Mouse (Mus musculus): Measurements from ENCODE around the gene Fam216a. TPM values are rescaled to one million over a fixed set of nuclear protein-coding genes. Genes with fewer than 3 reads are reported as not detected.
A peak's percentile ranks its signal among the peaks of the same experiment; 100 is the strongest.

Fam216a gene
- polyA plus RNA-seq, 1 experiment from 2014 or later, result 139 TPM

DNA sequence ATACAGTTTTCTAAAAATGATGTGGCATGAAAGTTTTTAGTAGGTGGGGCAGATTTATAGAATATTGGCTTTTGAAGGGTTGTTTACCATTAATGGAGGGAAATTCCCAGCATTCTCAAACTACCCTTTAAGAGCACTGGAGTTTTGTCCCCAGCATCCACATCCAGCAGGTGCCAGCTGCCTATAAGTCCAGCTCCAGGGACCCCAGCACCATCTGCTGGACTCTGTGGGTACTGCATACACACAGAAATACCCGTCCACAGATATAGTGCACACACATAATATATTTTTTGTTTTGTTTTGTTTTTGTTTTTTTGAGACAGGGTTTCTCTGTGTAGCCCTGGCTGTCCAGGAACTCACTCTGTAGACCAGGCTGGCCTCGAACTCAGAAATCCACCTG, 21.7 kb upstream of the Fam216a start:
- Histone ChIP-seq H3K4me3 (ENCODE audit: low read depth, low read length) (no peak overlapping the region), H3K4me2 (ENCODE audit: low read length) (no peak overlapping the region), H3K4me1 (ENCODE audit: control insufficient read depth, insufficient read depth, low read length) (peaks cover 9% of the 10 kb centered on the region), H3K9ac (ENCODE audit: low read depth, low read length) (no peak overlapping the region), H3K9me3 (replicated peaks; ENCODE audit: control insufficient read depth, low read length, poor library complexity, severe bottlenecking) (no peaks in the 10 kb centered on the region), H3K27me3 (ENCODE audit: control insufficient read depth, insufficient read depth, low read depth, low read length) (no peaks in the 10 kb centered on the region), H3K27ac (ENCODE audit: low read length) (no peak overlapping the region), H3K36me3 (ENCODE audit: control insufficient read depth, insufficient read depth, low read length) (peaks cover 13% of the 10 kb centered on the region)
- ATAC-seq, result no peak
- 50% methylated on average over 2 of the region's 2 CpGs for WGBS

DNA sequence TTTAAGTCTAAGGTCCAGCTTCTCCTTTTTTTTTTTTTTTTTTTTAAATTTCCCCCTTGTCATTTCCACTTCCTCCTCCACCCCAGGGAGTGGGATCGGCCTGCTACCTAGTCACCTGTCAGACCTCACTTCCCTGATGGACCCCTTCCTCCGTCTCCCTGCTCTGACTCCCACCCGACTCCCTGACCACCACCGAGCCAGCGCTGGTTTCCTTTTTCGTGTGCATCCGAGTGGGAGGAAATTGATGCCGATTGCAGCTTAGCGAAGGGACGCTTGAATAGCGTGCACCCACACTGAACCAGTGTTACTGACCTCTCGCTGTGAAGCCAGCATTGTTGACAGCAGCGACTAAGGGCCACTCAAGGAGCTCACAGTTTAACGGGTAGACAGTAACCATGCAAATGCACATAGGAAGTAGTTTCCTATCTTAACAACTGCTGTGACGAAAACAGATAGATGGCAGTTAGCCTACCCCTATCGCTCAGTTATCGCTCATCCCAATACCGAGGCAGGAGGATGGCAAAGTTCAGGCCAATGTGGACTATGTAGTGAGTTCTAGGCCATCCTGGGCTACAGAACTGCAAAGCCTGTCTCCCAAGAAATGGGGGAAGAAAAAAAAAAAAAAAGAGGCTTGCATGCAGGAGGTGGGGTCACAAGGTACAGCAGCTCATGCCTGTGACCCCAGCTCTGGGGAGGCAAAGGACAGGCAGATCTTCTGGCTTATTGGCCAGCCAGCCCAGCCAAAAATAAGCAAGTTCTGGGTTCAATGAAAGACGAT, 20.3 kb upstream of the Fam216a start:
- no peaks in the 10 kb centered on the region for H3K9me3 ChIP-seq (replicated peaks; ENCODE audit: control insufficient read depth, low read length, poor library complexity, severe bottlenecking)
- H3K9ac ChIP-seq (ENCODE audit: low read depth, low read length), result peak overlapping the region; percentile 86
- ATAC-seq, result peak; percentile 39; the same call in 1 of the 2 replicates

DNA sequence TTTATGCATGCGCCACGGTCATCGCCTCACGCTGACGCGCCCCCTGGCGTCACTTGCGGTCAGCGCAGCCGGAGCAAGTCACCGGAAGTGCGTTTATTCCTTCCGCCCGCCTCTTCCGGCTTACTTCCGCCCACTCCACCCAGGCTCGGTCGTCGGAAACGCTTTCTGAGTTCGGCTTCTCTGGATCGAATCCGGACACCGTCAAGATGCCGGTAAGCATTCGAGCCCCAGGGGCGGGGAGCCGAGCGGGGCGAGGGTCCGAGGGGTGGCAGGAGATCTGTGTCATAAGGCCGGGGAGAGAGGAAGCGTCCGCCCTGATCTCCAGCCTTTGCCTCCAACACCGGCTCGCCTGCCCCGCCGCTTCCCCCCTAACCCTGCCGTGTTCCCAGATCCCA, 19.6 kb upstream of the Fam216a start, which contains the start of gene Arpc3:
TSS of gene Arpc3 (plus strand) at position 93 of the 395 bp plus-strand sequence.
- Histone ChIP-seq H3K27ac (ENCODE audit: low read length) (peak within 1 kb of the TSS; percentile 69), H3K36me3 (ENCODE audit: control insufficient read depth, insufficient read depth, low read length) (peaks cover 3% of the 10 kb centered on the region), H3K4me1 (ENCODE audit: control insufficient read depth, insufficient read depth, low read length) (peaks cover 9% of the 10 kb centered on the region), H3K9ac (ENCODE audit: low read depth, low read length) (peak within 1 kb of the TSS; percentile 86), H3K27me3 (ENCODE audit: control insufficient read depth, insufficient read depth, low read depth, low read length) (no peaks in the 10 kb centered on the region), H3K4me2 (ENCODE audit: low read length) (peak within 1 kb of the TSS; percentile 81), H3K4me3 (ENCODE audit: low read depth, low read length) (peak within 1 kb of the TSS; percentile 73), H3K9me3 (replicated peaks; ENCODE audit: control insufficient read depth, low read length, poor library complexity, severe bottlenecking) (no peaks in the 10 kb centered on the region)
- WGBS, result under 1% methylated on average over 39 of the region's 39 CpGs
- peak; percentile 91 for ATAC-seq

More for the DNA sequence above, 20.3 kb upstream of the Fam216a start:
- Histone ChIP-seq H3K27me3 (ENCODE audit: control insufficient read depth, insufficient read depth, low read depth, low read length) (no peaks in the 10 kb centered on the region), H3K4me1 (ENCODE audit: control insufficient read depth, insufficient read depth, low read length) (peaks cover 9% of the 10 kb centered on the region), H3K27ac (ENCODE audit: low read length) (no peak overlapping the region), H3K4me2 (ENCODE audit: low read length) (peak overlapping the region; percentile 81), H3K36me3 (ENCODE audit: control insufficient read depth, insufficient read depth, low read length) (peaks cover 9% of the 10 kb centered on the region), H3K4me3 (ENCODE audit: low read depth, low read length) (peak overlapping the region; percentile 73)
- WGBS, result 15% methylated on average over 19 of the region's 19 CpGs

DNA sequence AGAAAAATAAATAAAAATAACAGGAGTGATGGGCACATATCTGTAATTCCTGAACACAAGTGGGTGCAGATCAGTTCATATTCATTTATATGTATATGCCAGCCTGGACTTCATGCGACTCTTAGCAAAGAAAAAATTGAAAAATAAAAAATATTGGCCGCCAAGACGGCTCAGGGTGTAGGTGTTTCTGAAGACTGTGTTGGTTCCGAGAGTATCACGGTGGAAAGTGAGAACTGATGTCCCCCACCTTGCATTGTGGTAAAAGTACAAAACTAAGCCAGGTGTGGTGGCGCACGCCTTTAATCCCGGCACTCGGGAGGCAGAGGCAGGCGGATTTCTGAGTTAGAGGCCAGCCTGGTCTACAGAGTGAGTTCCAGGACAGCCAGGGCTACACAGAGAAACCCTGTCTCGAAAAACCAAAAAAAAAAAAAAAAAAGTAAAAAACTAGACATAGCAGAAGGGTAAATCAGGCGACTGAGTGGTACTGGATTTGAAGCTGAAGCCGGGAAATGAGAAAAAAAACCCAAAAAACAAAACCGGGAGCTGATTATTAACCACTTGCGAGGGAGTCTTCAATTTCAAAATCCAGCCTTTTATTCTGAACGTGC, 19.1 kb upstream of the Fam216a start:
- Histone ChIP-seq H3K4me2 (ENCODE audit: low read length) (peak overlapping the region; percentile 39), H3K9me3 (replicated peaks; ENCODE audit: control insufficient read depth, low read length, poor library complexity, severe bottlenecking) (no peaks in the 10 kb centered on the region), H3K27me3 (ENCODE audit: control insufficient read depth, insufficient read depth, low read depth, low read length) (no peaks in the 10 kb centered on the region), H3K9ac (ENCODE audit: low read depth, low read length) (no peak overlapping the region), H3K4me1 (ENCODE audit: control insufficient read depth, insufficient read depth, low read length) (peaks cover 9% of the 10 kb centered on the region), H3K27ac (ENCODE audit: low read length) (peak overlapping the region; percentile 69; the same call in 1 of the 2 replicates), H3K4me3 (ENCODE audit: low read depth, low read length) (peak overlapping the region; percentile 73; the same call in 1 of the 2 replicates), H3K36me3 (ENCODE audit: control insufficient read depth, insufficient read depth, low read length) (no peaks in the 10 kb centered on the region)
- whole genome bisulfite sequencing, result 52% methylated on average over 15 of the region's 16 CpGs
- peak; percentile 38; the same call in 1 of the 2 replicates for ATAC-seq

DNA sequence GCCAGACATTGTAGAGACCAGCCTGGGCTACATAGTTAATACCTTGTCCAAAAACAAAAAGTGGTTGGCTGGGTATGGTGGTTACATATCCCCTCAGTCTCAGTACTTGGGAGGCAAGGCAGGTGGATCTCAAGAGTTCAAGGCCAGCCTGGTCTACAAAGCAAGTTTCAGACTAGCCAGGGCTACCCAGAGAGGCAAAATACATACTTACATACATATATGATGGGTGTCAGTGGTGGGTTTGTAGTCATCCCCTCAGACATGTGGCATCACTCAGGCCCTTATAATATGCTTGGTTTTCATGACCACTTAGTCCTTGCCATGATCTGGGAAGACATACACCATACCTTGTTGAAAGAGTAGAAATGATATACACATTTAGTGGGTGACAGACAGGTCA, 18.5 kb upstream of the Fam216a start:
- Histone ChIP-seq H3K27ac (ENCODE audit: low read length) (no peak overlapping the region), H3K4me2 (ENCODE audit: low read length) (no peak overlapping the region), H3K36me3 (ENCODE audit: control insufficient read depth, insufficient read depth, low read length) (no peaks in the 10 kb centered on the region), H3K27me3 (ENCODE audit: control insufficient read depth, insufficient read depth, low read depth, low read length) (no peaks in the 10 kb centered on the region), H3K4me1 (ENCODE audit: control insufficient read depth, insufficient read depth, low read length) (peaks cover 9% of the 10 kb centered on the region), H3K9ac (ENCODE audit: low read depth, low read length) (no peak overlapping the region), H3K4me3 (ENCODE audit: low read depth, low read length) (no peak overlapping the region), H3K9me3 (replicated peaks; ENCODE audit: control insufficient read depth, low read length, poor library complexity, severe bottlenecking) (no peaks in the 10 kb centered on the region)
- ATAC-seq, result no peak

DNA sequence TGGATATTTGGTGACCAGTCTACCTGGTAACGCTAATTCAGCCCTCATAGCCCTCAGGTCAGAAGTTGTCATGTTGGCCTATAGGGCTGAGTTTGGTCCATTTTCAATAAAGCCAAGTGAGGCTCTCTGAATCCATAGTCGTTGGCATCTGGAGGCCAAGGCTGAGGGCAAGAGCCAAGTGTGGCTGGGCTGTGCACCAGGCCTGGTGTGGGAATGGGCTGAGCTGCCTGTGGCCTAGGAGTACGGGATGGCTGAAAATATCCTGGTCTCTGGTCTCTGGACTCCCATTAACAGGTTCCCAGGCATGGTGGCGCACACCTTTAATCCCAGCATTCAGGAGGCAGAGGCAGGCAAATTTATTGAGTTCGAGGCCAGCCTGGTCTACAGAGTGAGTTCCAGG, 17.8 kb upstream of the Fam216a start:
- 87% methylated on average over 5 of the region's 5 CpGs for WGBS
- ATAC-seq, result no peak
- Histone ChIP-seq H3K27ac (ENCODE audit: low read length) (no peak overlapping the region), H3K27me3 (ENCODE audit: control insufficient read depth, insufficient read depth, low read depth, low read length) (no peaks in the 10 kb centered on the region), H3K9ac (ENCODE audit: low read depth, low read length) (no peak overlapping the region), H3K4me1 (ENCODE audit: control insufficient read depth, insufficient read depth, low read length) (peaks cover 9% of the 10 kb centered on the region), H3K4me3 (ENCODE audit: low read depth, low read length) (no peak overlapping the region), H3K4me2 (ENCODE audit: low read length) (no peak overlapping the region), H3K9me3 (replicated peaks; ENCODE audit: control insufficient read depth, low read length, poor library complexity, severe bottlenecking) (no peaks in the 10 kb centered on the region), H3K36me3 (ENCODE audit: control insufficient read depth, insufficient read depth, low read length) (no peaks in the 10 kb centered on the region)

DNA sequence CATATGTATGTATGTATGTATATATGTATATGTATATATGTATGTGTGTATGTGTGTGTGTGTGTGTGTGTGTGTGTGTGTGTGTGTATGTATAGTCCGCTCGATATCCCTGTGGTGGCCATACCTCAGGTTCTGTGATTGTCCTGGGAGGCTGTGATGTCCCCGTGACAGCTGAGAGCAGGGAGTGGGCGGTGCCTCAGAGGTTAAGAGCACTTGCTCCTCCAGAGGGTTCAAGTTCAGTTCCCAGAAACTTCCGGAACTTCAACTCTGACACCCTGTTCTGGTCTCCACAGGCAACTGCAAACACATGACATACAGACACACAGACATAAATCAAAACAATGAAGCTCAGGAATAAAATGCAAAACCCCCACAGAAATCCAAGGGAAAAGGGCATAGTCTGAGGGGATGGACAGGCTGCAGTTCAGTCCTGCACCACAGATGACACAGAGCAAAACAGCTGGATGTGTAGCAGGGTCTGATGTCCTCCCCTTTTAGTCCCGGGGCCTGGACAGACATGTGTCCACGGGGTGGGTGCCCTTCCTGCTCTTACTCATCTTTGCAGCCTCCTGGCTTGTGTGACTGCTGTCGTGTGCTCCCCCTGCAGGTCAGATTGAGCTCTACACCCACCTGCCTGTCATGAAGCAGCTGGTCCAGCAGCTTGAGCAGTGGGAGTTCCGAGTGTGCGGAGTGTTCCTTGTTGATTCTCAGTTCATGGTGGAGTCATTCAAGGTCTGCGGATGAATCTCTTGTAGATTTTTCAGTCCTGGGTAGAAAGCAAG, 7.4 kb upstream of the Fam216a start:
- Histone ChIP-seq H3K4me1 (ENCODE audit: control insufficient read depth, insufficient read depth, low read length) (no peaks in the 10 kb centered on the region), H3K4me2 (ENCODE audit: low read length) (no peak overlapping the region), H3K9me3 (replicated peaks; ENCODE audit: control insufficient read depth, low read length, poor library complexity, severe bottlenecking) (no peaks in the 10 kb centered on the region), H3K36me3 (ENCODE audit: control insufficient read depth, insufficient read depth, low read length) (peaks cover 19% of the 10 kb centered on the region), H3K9ac (ENCODE audit: low read depth, low read length) (no peak overlapping the region), H3K27me3 (ENCODE audit: control insufficient read depth, insufficient read depth, low read depth, low read length) (no peaks in the 10 kb centered on the region), H3K27ac (ENCODE audit: low read length) (no peak overlapping the region), H3K4me3 (ENCODE audit: low read depth, low read length) (no peak overlapping the region)
- 0 out of 2 replicates have a peak, but pooled peaks have one; percentile 32 for ATAC-seq
- 52% methylated on average over 11 of the region's 11 CpGs for WGBS

DNA sequence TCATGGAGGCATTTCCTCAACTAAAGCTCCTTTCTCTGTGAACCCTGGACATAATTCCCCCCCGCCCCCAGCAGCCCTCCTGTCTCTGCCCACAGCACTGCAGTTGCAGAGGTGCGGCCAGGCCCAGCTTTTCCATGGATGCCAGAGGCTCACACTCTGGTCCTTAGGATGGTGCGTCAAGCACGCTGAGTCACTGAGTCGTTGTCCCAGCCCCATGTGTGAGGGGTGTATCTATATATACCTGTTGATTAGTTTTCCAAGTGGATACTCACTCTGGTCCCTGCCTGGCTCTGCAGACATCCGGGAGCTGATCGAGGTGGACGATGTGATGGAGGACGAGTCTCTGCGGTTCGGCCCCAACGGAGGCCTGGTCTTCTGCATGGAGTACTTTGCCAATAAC, 6.0 kb upstream of the Fam216a start:
- Histone ChIP-seq H3K27ac (ENCODE audit: low read length) (no peak overlapping the region), H3K36me3 (ENCODE audit: control insufficient read depth, insufficient read depth, low read length) (peaks cover 19% of the 10 kb centered on the region), H3K4me1 (ENCODE audit: control insufficient read depth, insufficient read depth, low read length) (peaks cover 5% of the 10 kb centered on the region), H3K4me3 (ENCODE audit: low read depth, low read length) (no peak overlapping the region), H3K9me3 (replicated peaks; ENCODE audit: control insufficient read depth, low read length, poor library complexity, severe bottlenecking) (no peaks in the 10 kb centered on the region), H3K4me2 (ENCODE audit: low read length) (no peak overlapping the region), H3K9ac (ENCODE audit: low read depth, low read length) (no peak overlapping the region), H3K27me3 (ENCODE audit: control insufficient read depth, insufficient read depth, low read depth, low read length) (no peaks in the 10 kb centered on the region)
- ATAC-seq, result no peak
- WGBS, result 97% methylated on average over 12 of the region's 12 CpGs

Data from midbrain, embryonic 16.5 days (tissue).